Mouse (Mus musculus) limb, embryonic 11.5 days (tissue): ENCODE data around the gene Caprin1. TPM values are rescaled to one million over a fixed set of nuclear protein-coding genes. Genes with fewer than 3 reads are reported as not detected.

Experiments
- ATAC-seq: fragments of 200-750 bp; cut with Nextera tagmentation; 2 replicates; pipeline ENCODE4 v1.8.0; 2017; ENCODE audit warnings: low read depth; ENCODE audit not compliant: insufficient number of reproducible peaks, low FRiP score, low TSS enrichment
- DNase-seq: peaks from one replicate; pipeline ENCODE4 v3.0.0-alpha.2; 2015; ENCODE audit warnings: low spot score
- H3K27ac ChIP-seq: fragments of 300-500 bp; sonication (generic); replicated peaks from 2 replicates; pipeline ENCODE4 v1.5.1; 2014; ENCODE audit warnings: low read depth, mild to moderate bottlenecking, low read length
- H3K27me3 ChIP-seq: fragments of 300-500 bp; sonication (generic); 2 replicates; pipeline ENCODE4 v1.6.1; 2014; ENCODE audit warnings: mild to moderate bottlenecking, low read length, mixed read lengths; ENCODE audit not compliant: control insufficient read depth, insufficient read depth
- H3K36me3 ChIP-seq: fragments of 300-500 bp; sonication (generic); 2 replicates; pipeline ENCODE4 v1.6.1; 2014; ENCODE audit warnings: mild to moderate bottlenecking, low read length, moderate library complexity, mixed read lengths; ENCODE audit not compliant: control insufficient read depth, insufficient read depth
- H3K4me1 ChIP-seq: fragments of 300-500 bp; sonication (generic); 2 replicates; pipeline ENCODE4 v1.6.1; 2014; ENCODE audit warnings: low read length, mixed read lengths; ENCODE audit not compliant: control insufficient read depth, insufficient read depth
- H3K4me2 ChIP-seq: fragments of 300-500 bp; sonication (generic); 2 replicates; pipeline ENCODE4 v1.6.1; 2014; ENCODE audit warnings: low read depth, mild to moderate bottlenecking, moderate library complexity; ENCODE audit not compliant: severe bottlenecking
- H3K4me3 ChIP-seq: fragments of 300-500 bp; sonication (generic); 2 replicates; pipeline ENCODE4 v1.5.1; 2014; ENCODE audit warnings: low read depth, low read length
- H3K9ac ChIP-seq: fragments of 300-500 bp; sonication (generic); 2 replicates; pipeline ENCODE4 v1.6.1; 2014; ENCODE audit warnings: mild to moderate bottlenecking, low read length
- H3K9me3 ChIP-seq: fragments of 300-500 bp; sonication (generic); 2 replicates; pipeline ENCODE4 v1.6.1; 2016; ENCODE audit warnings: low read length; ENCODE audit not compliant: control insufficient read depth
- WGBS: fragments of 180-500 bp; shearing (Covaris S2); extraction: QIAGEN DNeasy Blood & Tissue Kit; methylation state at CpG from one replicate; pipeline ENCODE4 v1.1.7; 2014; 5-methylcytosine and 5-hydroxymethylcytosine counted together
- polyA plus RNA-seq: library from polyadenylated mRNA; unstranded; fragments of >200 nt; fragmentation: Nextera tagmentation; extraction: Ambion mirVana; gene quantifications from 2 replicates; pipeline ENCODE4 v1.2.1, GENCODE M21; 2014

The Caprin1 gene
- polyA plus RNA-seq, 1 experiment from 2014 or later, result 602 TPM

GRCm38 (mm10) chr2:103811465-103812191 is 14.2 kb upstream of the Caprin1 start:
- no peak overlapping the region for H3K4me2 ChIP-seq
- no peaks in the 10 kb centered on the region for H3K36me3 ChIP-seq
- H3K9ac ChIP-seq, result no peak overlapping the region
- H3K4me1 ChIP-seq, result no peaks in the 10 kb centered on the region
- DNase-seq, result no peak
- H3K27me3 ChIP-seq, result no peaks in the 10 kb centered on the region
- WGBS, result 64% methylated on average over 5 of the region's 5 CpGs
- H3K4me3 ChIP-seq, result no peak overlapping the region
- H3K9me3 ChIP-seq, result no peaks in the 10 kb centered on the region
- ATAC-seq, result no peak
- H3K27ac ChIP-seq, result no peak overlapping the region

DNA sequence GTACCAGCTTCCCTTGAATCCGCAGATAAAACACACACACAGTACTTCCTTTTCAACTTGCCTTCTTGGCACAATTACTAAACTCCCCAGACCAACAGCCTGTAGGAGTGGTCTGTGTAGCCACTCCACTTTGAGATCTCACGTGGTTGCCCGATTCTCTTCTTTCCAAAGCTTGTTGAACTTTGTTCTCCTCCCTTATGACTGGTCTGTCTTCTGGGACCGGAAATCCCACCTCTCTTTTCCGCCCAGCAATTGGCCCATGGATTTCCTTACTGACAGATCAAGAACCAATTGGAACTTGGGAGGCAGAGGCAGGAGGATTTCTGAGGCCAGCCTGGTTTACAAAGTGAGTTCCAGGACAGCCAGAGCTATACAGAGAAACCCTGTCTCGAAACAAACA is 13.0 kb upstream of the Caprin1 start:
- ATAC-seq (no peak), DNase-seq (no peak)
- Histone ChIP-seq H3K9ac (no peak overlapping the region), H3K27ac (no peak overlapping the region), H3K36me3 (no peaks in the 10 kb centered on the region), H3K27me3 (no peaks in the 10 kb centered on the region), H3K4me3 (no peak overlapping the region), H3K4me2 (no peak overlapping the region), H3K4me1 (no peaks in the 10 kb centered on the region), H3K9me3 (no peaks in the 10 kb centered on the region)
- WGBS, result 86% methylated on average over 6 of the region's 6 CpGs

DNA sequence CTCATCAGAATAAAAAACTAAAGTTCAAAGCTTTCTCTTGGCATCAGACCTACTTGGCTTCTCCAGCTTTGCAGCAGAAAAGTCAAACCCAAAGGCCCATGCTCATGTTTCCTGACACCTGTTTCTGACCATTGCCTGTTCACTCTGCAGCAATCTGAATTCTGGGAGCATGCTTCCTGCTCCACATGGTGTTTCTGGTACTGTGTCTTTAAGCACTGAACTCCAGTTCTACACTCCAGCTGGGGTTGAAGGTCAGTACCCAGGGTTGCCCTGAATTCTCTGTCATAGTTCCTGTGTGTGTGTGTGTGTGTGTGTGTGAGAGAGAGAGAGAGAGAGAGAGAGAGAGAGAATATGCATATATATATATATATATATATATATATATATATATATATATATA is 11.0 kb upstream of the Caprin1 start:
- no peak overlapping the region for H3K9ac ChIP-seq
- no peaks in the 10 kb centered on the region for H3K4me1 ChIP-seq
- ATAC-seq, result no peak

GRCm38 (mm10) chr2:103803770-103804530 is 6.5 kb upstream of the Caprin1 start:
- no peaks in the 10 kb centered on the region for H3K27me3 ChIP-seq
- no peaks in the 10 kb centered on the region for H3K9me3 ChIP-seq
- H3K36me3 ChIP-seq, result no peaks in the 10 kb centered on the region
- H3K4me1 ChIP-seq, result no peaks in the 10 kb centered on the region
- DNase-seq (no peak), ATAC-seq (no peak)
- WGBS, result 87% methylated on average over 5 of the region's 5 CpGs
- no peak overlapping the region for H3K27ac ChIP-seq
- no peak overlapping the region for H3K9ac ChIP-seq
- no peak overlapping the region for H3K4me3 ChIP-seq
- H3K4me2 ChIP-seq, result no peak overlapping the region

More for the DNA sequence above, 11.0 kb upstream of the Caprin1 start:
- no peak for DNase-seq
- Histone ChIP-seq H3K4me2 (no peak overlapping the region), H3K27me3 (no peaks in the 10 kb centered on the region), H3K4me3 (no peak overlapping the region), H3K9me3 (no peaks in the 10 kb centered on the region), H3K36me3 (no peaks in the 10 kb centered on the region), H3K27ac (no peak overlapping the region)

GRCm38 (mm10) chr2:103802422-103802821 is 5.0 kb upstream of the Caprin1 start:
- no peak overlapping the region for H3K4me2 ChIP-seq
- H3K27me3 ChIP-seq, result no peaks in the 10 kb centered on the region
- H3K4me1 ChIP-seq, result peaks cover 4% of the 10 kb centered on the region; the same call in 1 of the 2 replicates
- DNase-seq (no peak), ATAC-seq (no peak)
- no peaks in the 10 kb centered on the region for H3K9me3 ChIP-seq
- no peak overlapping the region for H3K27ac ChIP-seq
- H3K36me3 ChIP-seq, result no peaks in the 10 kb centered on the region
- WGBS, result 83% methylated on average over 1 of the region's 1 CpGs
- H3K9ac ChIP-seq, result no peak overlapping the region
- no peak overlapping the region for H3K4me3 ChIP-seq

DNA sequence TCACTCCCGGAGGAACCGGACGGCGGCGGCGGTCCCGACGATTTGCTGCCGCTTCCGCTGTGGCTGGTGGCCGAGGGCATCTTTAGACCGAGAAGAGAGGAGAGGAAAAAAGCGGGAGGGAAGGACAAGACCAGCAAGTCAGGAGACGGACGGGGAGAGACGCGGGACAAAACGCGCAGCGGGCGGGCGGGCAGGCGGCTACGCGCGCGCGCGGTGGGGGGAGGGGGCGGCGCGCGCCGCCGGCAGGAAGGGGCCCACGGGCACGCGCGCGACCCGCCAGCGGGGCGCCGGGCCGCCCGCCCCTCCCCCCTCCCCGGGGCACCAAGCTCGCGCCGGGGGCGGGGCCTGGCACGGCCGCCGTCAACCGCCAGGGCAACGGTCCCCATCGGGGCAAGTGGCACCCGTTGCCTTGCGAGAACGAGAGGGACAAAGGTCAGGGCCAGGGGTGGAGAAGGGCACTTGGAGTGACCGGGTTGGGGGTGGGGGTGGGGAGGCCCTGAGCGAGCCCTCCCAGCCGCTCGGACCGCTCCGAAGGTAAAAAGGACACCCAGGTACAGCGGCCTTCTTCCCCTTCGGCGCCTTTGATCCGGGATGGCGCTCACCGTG is 485 bp downstream of the Caprin1 start:
- Histone ChIP-seq H3K9ac (peak overlapping the region; percentile 92), H3K4me2 (peak overlapping the region; percentile 58), H3K27me3 (no peaks in the 10 kb centered on the region), H3K36me3 (peaks cover 3% of the 10 kb centered on the region; the same call in 1 of the 2 replicates), H3K9me3 (no peaks in the 10 kb centered on the region), H3K4me3 (peak overlapping the region; percentile 94), H3K27ac (peak overlapping the region; percentile 100), H3K4me1 (peaks cover 6% of the 10 kb centered on the region)
- peak; percentile 70 for ATAC-seq
- under 1% methylated on average over 60 of the region's 72 CpGs for WGBS
- DNase-seq, result peak; percentile 88

- peaks cover 5% of the 10 kb centered on the region; the same call in 1 of the 2 replicates for H3K36me3 ChIP-seq
- H3K4me1 ChIP-seq, result peaks cover 6% of the 10 kb centered on the region
- DNase-seq, result peak; percentile 76
- H3K4me3 ChIP-seq, result peak overlapping the region; percentile 94
- no peaks in the 10 kb centered on the region for H3K27me3 ChIP-seq
- H3K9me3 ChIP-seq, result no peaks in the 10 kb centered on the region
- peak overlapping the region; percentile 92 for H3K9ac ChIP-seq
- peak overlapping the region; percentile 100 for H3K27ac ChIP-seq
- ATAC-seq, result peak; percentile 10; the same call in 1 of the 2 replicates
- under 1% methylated on average over 42 of the region's 42 CpGs for WGBS
- H3K4me2 ChIP-seq, result peak overlapping the region; percentile 44
These were observed 1.1 kb downstream of the Caprin1 start for GRCm38 (mm10) chr2:103796211-103796860.

DNA sequence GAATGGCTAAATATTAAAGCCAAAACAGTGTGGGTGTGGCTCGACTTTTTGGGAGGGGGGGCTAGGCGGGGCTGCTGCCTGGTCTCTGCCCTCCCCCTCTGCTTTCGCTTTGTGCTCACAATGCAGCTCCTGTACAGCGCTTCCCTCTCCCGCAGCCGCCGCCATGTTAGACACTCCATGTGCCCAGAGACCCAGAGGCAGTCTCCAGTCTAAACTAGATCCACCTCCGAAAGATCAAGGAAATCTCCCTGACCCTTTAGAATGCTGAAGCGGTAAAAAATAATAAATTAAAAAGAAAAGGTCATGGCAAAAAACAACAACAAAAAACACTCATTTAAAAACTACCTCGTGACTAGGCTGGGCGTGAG is 1.6 kb downstream of the Caprin1 start:
- ATAC-seq (peak; percentile 59; the same call in 1 of the 2 replicates), DNase-seq (peak; percentile 84)
- H3K4me1 ChIP-seq, result peaks cover 6% of the 10 kb centered on the region
- H3K27me3 ChIP-seq, result no peaks in the 10 kb centered on the region
- peak overlapping the region; percentile 92 for H3K9ac ChIP-seq
- no peaks in the 10 kb centered on the region for H3K9me3 ChIP-seq
- peak overlapping the region; percentile 100 for H3K27ac ChIP-seq
- peak overlapping the region; percentile 44 for H3K4me2 ChIP-seq
- 0% methylated on average over 11 of the region's 11 CpGs for WGBS
- H3K4me3 ChIP-seq, result peak overlapping the region; percentile 94
- H3K36me3 ChIP-seq, result peaks cover 5% of the 10 kb centered on the region
